Mouse (Mus musculus): ENCODE measurements at regions not wholly inside any gene's neighbourhood (a gene's known extent, or its start where the extent isn't known, plus 50 kb on each side); places are given as distances from the start of the nearest gene placed in this dataset.

DNA sequence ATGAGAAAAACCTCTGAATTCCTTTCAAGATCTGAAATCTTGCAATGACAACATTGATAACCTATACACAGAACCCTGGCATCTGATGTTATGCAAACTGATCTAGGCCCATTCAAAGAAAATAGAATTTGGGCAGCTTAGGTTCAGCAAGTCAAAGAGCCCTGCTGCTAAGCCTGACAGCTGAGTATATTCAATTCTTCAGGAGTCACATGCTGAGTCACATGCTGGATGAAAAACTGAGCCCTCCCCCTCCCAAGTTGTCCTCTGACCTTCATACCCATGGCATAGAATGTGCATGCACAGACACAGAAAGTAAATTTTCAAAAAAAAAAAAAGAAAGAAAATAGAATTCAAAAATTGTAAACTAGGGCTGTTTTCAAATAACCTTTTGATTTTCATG, 355.6 kb upstream of the Cited2 start:
- H3K4me1 ChIP-seq: peaks cover 21% of the 10 kb centered on the region
- H3K36me3 ChIP-seq (replicated peaks; ENCODE audit: low read length): no peaks in the 10 kb centered on the region
- TF ChIP-seq FLI1 (IDR thresholded peaks at IDR 0.05; ENCODE audit: low read length): no peak
- no peak for TF ChIP-seq GATA1 (IDR thresholded peaks at IDR 0.05; ENCODE audit: borderline replicate concordance, low read length)
- H3K9me3 ChIP-seq: no peaks in the 10 kb centered on the region
- no peak overlapping the region for H3K4me3 ChIP-seq (replicated peaks)
- H3K27me3 ChIP-seq (replicated peaks): no peaks in the 10 kb centered on the region

- no peak for TF ChIP-seq FLI1 (IDR thresholded peaks at IDR 0.05; ENCODE audit: low read length)
- no peak overlapping the region for H3K4me3 ChIP-seq (replicated peaks)
- no peaks in the 10 kb centered on the region for H3K9me3 ChIP-seq
- H3K4me1 ChIP-seq: peaks cover 21% of the 10 kb centered on the region
- H3K27me3 ChIP-seq (replicated peaks): no peaks in the 10 kb centered on the region
- no peaks in the 10 kb centered on the region for H3K36me3 ChIP-seq (replicated peaks; ENCODE audit: low read length)
Observed at GRCm38 (mm10) chr10:17368636-17369035, 354.4 kb upstream of the Cited2 start.

DNA sequence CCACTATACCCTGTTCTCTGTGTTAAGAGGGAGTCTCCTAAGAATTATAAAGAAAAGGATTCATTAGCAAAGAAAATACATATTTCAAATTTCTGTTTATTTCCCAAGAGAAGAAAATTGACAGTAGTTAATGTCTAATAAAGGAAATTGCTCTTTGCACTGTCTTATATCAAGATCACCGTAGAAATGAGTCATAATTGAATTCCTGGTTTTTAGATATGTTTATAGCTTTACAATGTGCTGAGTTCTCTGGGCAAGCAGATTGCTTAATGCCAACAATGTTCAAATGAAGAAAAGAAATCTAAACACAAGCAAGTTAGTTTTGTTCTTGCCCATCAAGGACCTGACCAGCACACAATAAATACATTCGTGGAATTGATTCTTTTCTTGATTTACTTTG, 350.1 kb upstream of the Cited2 start:
- no peaks in the 10 kb centered on the region for H3K9me3 ChIP-seq
- H3K4me3 ChIP-seq (replicated peaks): no peak overlapping the region
- TF ChIP-seq FLI1 (IDR thresholded peaks at IDR 0.05; ENCODE audit: low read length): no peak
- TF ChIP-seq GATA1 (IDR thresholded peaks at IDR 0.05; ENCODE audit: borderline replicate concordance, low read length): no peak
- H3K36me3 ChIP-seq (replicated peaks; ENCODE audit: low read length): no peaks in the 10 kb centered on the region
- no peaks in the 10 kb centered on the region for H3K27me3 ChIP-seq (replicated peaks)
- H3K4me1 ChIP-seq: no peaks in the 10 kb centered on the region; the same call in 1 of the 2 replicates

GRCm38 (mm10) chr10:17374047-17374446, 349.0 kb upstream of the Cited2 start:
- Histone ChIP-seq H3K27me3 (replicated peaks) (no peaks in the 10 kb centered on the region), H3K4me3 (replicated peaks) (no peak overlapping the region), H3K9me3 (no peaks in the 10 kb centered on the region), H3K36me3 (replicated peaks; ENCODE audit: low read length) (no peaks in the 10 kb centered on the region), H3K4me1 (no peaks in the 10 kb centered on the region)
- TF ChIP-seq GATA1 (IDR thresholded peaks at IDR 0.05; ENCODE audit: borderline replicate concordance, low read length) (no peak), FLI1 (IDR thresholded peaks at IDR 0.05; ENCODE audit: low read length) (no peak)

- no peak for TF ChIP-seq GATA1 (IDR thresholded peaks at IDR 0.05; ENCODE audit: borderline replicate concordance, low read length)
- no peak for TF ChIP-seq FLI1 (IDR thresholded peaks at IDR 0.05; ENCODE audit: low read length)
- Histone ChIP-seq H3K4me1 (peaks cover 8% of the 10 kb centered on the region), H3K36me3 (replicated peaks; ENCODE audit: low read length) (no peaks in the 10 kb centered on the region), H3K9me3 (no peaks in the 10 kb centered on the region), H3K27me3 (replicated peaks) (no peaks in the 10 kb centered on the region), H3K4me3 (replicated peaks) (no peak overlapping the region)
Observed at GRCm38 (mm10) chr10:17382990-17383389, 340.0 kb upstream of the Cited2 start.

GRCm38 (mm10) chr10:17385181-17385580, 337.8 kb upstream of the Cited2 start:
- no peaks in the 10 kb centered on the region for H3K27me3 ChIP-seq (replicated peaks)
- no peaks in the 10 kb centered on the region for H3K36me3 ChIP-seq (replicated peaks; ENCODE audit: low read length)
- no peak overlapping the region for H3K4me3 ChIP-seq (replicated peaks)
- H3K9me3 ChIP-seq: no peaks in the 10 kb centered on the region
- TF ChIP-seq GATA1 (IDR thresholded peaks at IDR 0.05; ENCODE audit: borderline replicate concordance, low read length) (no peak), FLI1 (IDR thresholded peaks at IDR 0.05; ENCODE audit: low read length) (no peak)
- H3K4me1 ChIP-seq: peaks cover 8% of the 10 kb centered on the region

GRCm38 (mm10) chr10:17387296-17387695, 335.7 kb upstream of the Cited2 start:
- peaks cover 4% of the 10 kb centered on the region for H3K4me1 ChIP-seq
- peaks cover 11% of the 10 kb centered on the region; the same call in 1 of the 2 replicates for H3K9me3 ChIP-seq
- peaks cover 10% of the 10 kb centered on the region for H3K36me3 ChIP-seq (replicated peaks; ENCODE audit: low read length)
- H3K27me3 ChIP-seq (replicated peaks): no peaks in the 10 kb centered on the region
- TF ChIP-seq FLI1 (IDR thresholded peaks at IDR 0.05; ENCODE audit: low read length) (no peak), GATA1 (IDR thresholded peaks at IDR 0.05; ENCODE audit: borderline replicate concordance, low read length) (no peak)
- no peak overlapping the region for H3K4me3 ChIP-seq (replicated peaks)

DNA sequence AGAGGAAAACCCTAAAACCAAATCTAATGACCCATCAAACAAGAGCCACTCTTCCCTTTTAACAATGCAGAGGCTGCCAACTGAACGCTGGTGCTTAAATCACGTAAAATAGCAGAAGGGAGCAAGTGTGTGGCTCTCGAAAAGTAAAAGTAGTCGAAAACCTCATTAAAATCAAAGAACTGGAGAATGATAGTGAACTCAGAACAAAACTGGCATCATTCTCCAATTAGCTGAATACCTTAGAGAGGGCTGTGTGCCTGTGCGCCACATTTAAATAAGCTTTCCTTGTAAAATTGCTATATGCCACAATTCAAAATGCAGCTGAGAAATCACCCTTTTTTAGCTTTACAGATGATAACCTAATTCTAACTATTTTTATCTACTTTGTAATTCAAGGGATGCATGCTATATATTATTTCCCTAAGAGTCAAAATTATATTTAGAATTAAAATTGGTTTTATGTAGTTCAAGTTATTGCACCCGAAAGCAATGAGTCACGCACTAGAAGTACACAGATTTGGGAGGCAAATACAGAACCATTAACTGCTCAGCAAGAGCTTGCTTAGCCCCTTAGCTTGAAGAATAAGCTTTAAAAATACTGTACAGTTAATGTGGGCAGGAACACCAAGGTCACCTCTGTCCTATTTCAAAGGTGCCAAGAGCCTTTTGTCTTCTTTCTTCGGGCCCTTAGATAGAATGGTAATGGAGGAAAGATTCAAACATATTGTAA, 327.4 kb upstream of the Cited2 start:
- peaks cover 11% of the 10 kb centered on the region for H3K36me3 ChIP-seq (replicated peaks; ENCODE audit: low read length)
- H3K9me3 ChIP-seq: peaks cover 11% of the 10 kb centered on the region; the same call in 1 of the 2 replicates
- H3K4me1 ChIP-seq: no peaks in the 10 kb centered on the region
- no peak overlapping the region for H3K4me3 ChIP-seq (replicated peaks)
- no peaks in the 10 kb centered on the region for H3K27me3 ChIP-seq (replicated peaks)
- no peak for TF ChIP-seq FLI1 (IDR thresholded peaks at IDR 0.05; ENCODE audit: low read length)

DNA sequence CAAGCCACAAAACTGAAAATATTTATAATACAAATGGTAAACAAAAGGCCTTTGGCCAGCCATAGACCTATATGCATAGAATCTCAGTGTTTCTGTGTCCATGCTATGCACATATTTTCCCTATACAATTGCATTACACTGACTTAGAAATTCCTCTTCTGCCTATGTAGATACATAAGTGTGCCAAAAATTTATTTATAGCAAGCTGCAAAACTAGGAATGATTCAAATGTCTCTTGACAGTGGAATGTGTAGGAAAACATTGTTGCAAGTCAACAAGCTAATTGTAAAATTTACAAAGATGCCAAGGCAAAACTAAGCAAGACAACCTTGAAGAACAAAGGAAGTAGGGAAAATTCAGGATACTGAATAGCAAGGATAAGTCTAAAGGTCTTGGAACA, 319.1 kb upstream of the Cited2 start:
- peaks cover 14% of the 10 kb centered on the region for H3K4me1 ChIP-seq
- no peaks in the 10 kb centered on the region for H3K27me3 ChIP-seq (replicated peaks)
- peaks cover 5% of the 10 kb centered on the region for H3K36me3 ChIP-seq (replicated peaks; ENCODE audit: low read length)
- H3K9me3 ChIP-seq: no peaks in the 10 kb centered on the region
- TF ChIP-seq FLI1 (IDR thresholded peaks at IDR 0.05; ENCODE audit: low read length): no peak
- TF ChIP-seq GATA1 (IDR thresholded peaks at IDR 0.05; ENCODE audit: borderline replicate concordance, low read length): no peak
- H3K4me3 ChIP-seq (replicated peaks): no peak overlapping the region

- no peak for TF ChIP-seq FLI1 (IDR thresholded peaks at IDR 0.05; ENCODE audit: low read length)
- TF ChIP-seq GATA1 (IDR thresholded peaks at IDR 0.05; ENCODE audit: borderline replicate concordance, low read length): no peak
- no peaks in the 10 kb centered on the region for H3K9me3 ChIP-seq
Observed at GRCm38 (mm10) chr10:17407854-17408606, 315.0 kb upstream of the Cited2 start.

More at GRCm38 (mm10) chr10:17407854-17408606, 315.0 kb upstream of the Cited2 start:
- Histone ChIP-seq H3K4me3 (replicated peaks) (no peak overlapping the region), H3K4me1 (peaks cover 19% of the 10 kb centered on the region), H3K36me3 (replicated peaks; ENCODE audit: low read length) (peaks cover 5% of the 10 kb centered on the region), H3K27me3 (replicated peaks) (no peaks in the 10 kb centered on the region)

All from megakaryocyte, embryonic 14.5 days (primary cell).